Mouse (Mus musculus) adrenal gland, postnatal 4 days (tissue): ENCODE measurements around the gene Pcx. TPM values are rescaled to one million over a fixed set of nuclear protein-coding genes. Genes with fewer than 3 reads are reported as not detected.

ENCODE experiments used
- DNase-seq, 2 experiments: peaks; one replicate each; pipeline ENCODE4 v3.0.0; 2021 to 2022; ENCODE audit warnings: low spot score in 2 of 2, mixed read lengths in 2 of 2
- total RNA-seq, 2 experiments: library from RNA; stranded (reverse); gene quantifications; 2 replicates each; pipeline ENCODE4 v1.2.3; 2021

The Pcx gene
- total RNA-seq, 2 experiments from 2014 or later, result 215 to 218 TPM

DNA sequence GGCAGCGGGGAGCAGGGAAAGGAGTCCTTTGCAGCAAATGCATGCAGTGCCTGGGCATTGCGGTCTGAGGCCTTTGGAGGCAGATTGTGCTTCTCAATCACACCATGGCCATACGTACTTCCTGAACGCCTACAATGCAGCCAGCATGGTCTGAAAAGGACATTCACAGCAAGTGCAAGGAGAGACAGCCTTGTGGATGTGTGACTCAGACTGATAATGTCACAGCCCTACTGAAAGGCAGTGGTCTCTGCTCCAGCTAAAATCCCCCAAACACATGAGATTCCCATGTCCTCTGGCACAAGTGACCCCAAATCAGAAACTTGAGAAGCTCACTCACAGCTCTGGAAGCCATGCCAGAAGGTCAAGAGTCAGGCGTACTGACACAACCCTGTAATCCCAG lies 14.5 kb upstream of the Pcx start:
- no peak for DNase-seq

DNA sequence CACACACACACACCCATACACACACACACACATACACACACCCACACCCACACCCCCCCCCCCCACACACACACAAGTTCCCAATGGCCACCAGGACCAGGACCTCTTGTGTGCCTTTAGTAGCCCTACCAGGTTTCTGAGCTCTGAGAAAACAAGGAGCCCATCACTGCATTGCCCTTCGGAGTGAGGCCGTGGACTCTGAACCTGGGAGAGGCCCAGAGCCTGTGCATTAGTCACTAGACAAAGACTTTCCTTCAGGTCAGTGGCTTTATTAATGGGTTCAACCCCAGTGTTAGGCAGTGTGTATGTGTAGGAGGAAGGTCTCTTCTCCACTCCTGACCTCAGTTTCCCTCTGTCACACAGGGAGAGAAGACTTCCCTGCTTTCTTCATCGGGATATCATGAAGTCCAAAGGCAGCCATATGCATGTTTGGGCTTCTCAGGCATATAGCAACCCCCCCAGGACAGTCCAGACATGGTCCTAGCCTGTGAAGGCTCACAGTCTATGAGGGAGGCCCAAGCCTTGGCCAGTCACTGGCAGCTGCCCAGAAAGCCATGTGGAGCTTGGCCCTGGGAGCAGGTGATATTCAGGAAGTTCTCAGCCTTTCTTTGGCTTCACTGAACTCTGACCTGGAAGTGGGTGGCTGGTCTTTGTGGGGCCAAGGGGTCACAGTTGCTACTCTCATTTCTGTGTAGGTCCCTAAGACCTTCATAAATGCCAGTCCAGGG lies 13.6 kb upstream of the Pcx start:
- DNase-seq, result no peak

DNA sequence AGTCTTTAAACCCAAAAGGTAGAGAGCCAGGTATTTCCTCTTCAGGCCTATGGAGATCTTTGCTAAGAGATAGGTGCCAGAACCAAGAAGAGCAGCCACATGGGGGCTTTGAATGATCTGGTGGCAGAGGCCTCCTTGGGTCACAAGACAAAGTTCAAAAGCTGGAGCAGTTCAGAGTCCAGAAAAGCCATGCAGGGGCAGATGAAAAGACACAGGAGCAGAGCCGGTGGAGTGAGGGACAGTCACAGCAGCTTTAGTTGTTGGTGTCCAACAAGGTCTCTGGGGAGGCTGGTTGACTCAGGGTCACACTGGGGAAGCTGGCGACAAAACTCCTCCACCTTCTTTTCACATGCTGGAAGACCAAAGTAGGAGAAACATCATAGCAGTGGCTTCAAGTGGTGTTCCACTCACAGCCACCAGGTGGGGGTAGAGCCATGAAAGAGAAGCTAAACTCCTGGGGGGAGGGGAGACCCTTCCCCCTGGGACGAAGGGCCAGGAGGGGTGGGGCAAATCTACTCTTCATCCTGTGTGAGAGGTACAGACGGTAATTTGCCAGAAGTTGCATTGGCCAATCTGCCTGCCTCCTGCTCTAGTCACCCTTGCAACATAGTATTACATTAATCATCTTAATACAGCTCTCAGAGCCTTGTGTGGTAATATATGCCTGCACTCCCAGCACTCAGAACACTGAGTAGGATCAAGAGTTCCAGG lies 12.9 kb upstream of the Pcx start:
- DNase-seq, result peak; percentile 54 to 57

- DNase-seq, result peak in 1 of 2 experiments; percentile 45
These were observed 12.0 kb upstream of the Pcx start, which contains the start of gene 2010003K11Rik for GRCm38 (mm10) chr19:4498062-4498933. Gene 2010003K11Rik (minus strand): TSS chr19:4498583.

- DNase-seq, result no peak
These were observed 7.6 kb upstream of the Pcx start for GRCm38 (mm10) chr19:4502701-4503100.

- no peak for DNase-seq
These were observed 5.4 kb upstream of the Pcx start for GRCm38 (mm10) chr19:4504830-4505229.

GRCm38 (mm10) chr19:4507746-4508145 lies 2.5 kb upstream of the Pcx start:
- DNase-seq, result no peak

- no peak for DNase-seq
These were observed 1.0 kb downstream of the Pcx start for GRCm38 (mm10) chr19:4511116-4511841.

DNA sequence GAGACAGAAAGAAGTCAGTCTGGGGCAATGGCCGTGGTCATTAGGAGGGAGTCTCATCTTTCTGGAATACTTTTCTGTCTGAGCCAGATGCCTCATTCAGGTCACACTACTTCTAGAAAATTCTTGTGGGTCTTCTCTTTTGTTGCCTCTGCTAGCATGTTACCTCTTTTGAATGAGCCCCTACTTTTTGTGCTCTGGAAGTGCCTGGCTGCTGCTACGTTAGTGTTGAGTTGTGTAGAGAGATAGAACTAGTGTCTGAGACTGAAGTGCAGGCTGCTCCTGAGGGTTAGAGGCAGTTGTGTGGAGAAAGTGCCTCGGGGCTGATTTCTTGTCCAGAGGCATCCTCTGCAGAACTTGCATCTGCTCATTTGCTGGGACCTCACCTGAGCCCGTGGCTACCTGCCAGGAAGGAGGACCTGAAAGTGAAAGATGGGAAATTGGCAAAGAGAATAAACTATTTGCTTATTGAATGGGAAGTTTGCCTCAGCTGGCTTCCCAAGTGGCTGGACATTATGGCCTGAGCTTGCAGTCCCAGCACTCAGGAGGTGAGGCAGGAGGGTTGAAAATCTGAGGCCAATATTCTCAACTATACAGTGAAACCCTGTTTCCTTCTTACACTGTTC lies 3.1 kb downstream of the Pcx start:
- no peak for DNase-seq

DNA sequence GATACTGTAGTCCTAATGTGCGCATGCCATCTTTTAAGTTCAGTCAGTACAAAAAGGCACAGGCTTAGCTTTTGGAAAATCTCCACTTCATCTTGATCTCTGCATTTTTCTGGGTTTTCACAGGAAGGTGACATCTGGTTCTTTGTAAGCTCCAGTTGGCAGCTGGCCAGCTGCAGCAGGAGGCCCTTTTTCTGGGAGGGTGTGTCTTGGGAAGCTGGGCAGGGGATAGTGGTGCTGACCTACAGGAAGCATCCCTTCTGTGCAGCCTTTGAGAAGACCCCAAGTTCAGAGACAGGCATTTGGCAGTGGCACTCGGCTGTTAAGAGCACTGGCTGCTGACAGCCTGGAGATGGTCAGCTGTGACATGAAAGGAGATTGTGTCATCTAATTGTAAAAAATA lies 5.5 kb downstream of the Pcx start:
- DNase-seq, result no peak

- no peak for DNase-seq
These were observed 6.0 kb downstream of the Pcx start for GRCm38 (mm10) chr19:4516288-4516687.

DNA sequence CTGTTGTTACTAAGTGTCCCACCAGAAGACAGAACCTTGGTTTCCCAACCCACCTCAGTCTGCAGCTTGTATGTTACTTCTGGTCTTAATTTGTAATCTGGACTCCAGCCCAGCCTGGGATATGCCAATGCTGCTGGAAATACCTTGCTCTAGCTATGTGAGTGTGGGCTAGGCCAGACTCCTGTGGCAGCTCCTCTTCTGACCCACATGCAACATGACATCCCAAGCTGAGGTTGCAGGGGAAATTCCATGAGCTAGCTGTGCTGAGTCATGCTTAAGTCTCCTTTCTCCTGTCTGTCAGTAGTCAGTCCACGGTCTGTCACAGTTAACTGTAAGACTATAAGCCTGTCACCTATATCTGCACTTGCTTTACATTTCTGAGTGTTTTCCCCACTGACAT lies 7.2 kb downstream of the Pcx start:
- DNase-seq, result no peak

GRCm38 (mm10) chr19:4521426-4522050 lies 11.3 kb downstream of the Pcx start:
- no peak for DNase-seq

DNA sequence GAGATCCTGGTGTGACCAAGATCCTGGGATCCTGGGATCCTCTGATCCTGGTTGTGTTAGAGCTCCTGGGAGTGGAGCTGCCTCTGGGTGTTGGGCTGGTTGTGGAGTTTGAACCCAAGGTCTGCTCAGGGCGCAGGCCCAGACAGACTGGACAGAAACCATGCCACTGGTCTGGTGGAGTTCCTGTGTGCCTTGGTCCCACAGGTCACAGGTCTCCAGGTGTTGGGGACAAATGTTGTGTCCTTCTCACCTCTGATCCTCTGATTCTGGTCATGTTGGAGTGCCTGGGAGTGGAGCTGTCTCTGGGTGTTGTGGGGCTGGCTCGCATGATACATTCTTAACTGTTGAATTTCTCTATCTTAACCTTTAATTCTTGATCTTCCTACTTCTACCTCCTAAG lies 24.4 kb downstream of the Pcx start:
- DNase-seq, result no peak

DNA sequence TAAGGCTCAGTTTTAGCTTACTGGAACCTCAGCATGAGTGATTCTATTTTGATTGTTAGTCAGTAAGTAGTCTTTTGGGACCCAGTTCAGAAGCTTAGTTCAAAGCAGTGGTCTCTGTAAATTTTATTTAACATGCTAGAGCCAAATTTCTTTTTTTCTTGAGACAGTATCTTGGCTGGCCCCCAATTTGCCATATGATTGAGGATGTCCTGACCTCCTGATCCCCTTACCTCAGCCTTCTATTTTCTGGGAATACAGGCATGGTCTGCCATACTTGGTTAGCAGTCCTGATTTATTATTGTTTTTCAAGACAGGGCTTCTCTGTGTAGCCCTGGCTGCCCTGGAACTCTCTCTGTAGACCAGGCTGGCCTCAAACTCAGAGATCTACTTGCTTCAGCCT lies 25.6 kb downstream of the Pcx start:
- DNase-seq, result no peak

GRCm38 (mm10) chr19:4536606-4537005 lies 26.3 kb downstream of the Pcx start:
- DNase-seq, result peak in 1 of 2 experiments; percentile 37

DNA sequence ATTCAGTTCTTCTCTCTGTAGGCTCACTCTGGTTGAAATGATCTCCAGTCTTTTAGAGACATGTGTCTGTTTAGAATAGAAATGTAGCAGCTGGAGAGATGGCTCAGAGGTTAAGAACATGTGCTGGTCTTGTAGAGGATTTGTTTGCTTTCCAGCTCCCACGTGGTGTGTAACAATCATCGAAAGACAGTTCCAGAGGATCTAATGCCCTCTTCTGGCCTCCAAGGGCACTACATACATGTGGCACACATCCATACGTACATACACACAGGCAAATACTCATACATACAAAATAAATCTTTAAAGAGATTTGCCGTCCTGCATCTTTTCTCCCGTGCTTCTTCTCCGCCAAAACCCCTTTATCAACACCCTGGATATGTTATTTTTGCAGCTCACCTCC lies 30.0 kb downstream of the Pcx start:
- DNase-seq, result no peak

DNA sequence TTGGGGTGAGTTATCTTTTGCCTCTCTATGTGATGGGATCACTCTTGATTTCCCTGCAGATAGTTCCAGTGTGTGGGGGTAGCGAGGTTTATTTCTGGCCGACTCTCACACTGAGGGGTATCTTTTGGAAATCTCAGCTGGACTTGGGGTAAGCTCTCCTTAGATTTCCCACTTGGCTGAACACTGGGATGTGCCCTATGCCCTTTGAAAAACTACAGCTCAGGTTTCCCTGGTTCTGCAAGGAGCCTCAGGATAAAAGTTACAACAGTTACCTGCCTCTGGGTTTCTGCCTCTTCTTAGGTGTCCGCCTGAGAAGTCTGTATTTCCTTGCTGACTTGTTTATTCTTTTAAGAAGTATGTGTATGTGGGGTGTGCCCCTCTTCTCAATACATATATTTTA lies 30.7 kb downstream of the Pcx start:
- DNase-seq, result no peak

GRCm38 (mm10) chr19:4542081-4542480 lies 31.8 kb downstream of the Pcx start:
- DNase-seq, result no peak

- DNase-seq, result no peak
These were observed 34.8 kb downstream of the Pcx start for GRCm38 (mm10) chr19:4545091-4545490.
